Mouse (Mus musculus) heart, postnatal 4 days (tissue): ENCODE measurements around the gene Gtf2ird2. TPM values are rescaled to one million over a fixed set of nuclear protein-coding genes. Genes with fewer than 3 reads are reported as not detected.
A peak's percentile ranks its signal among the peaks of the same experiment; 100 is the strongest.

Experiments
- DNase-seq: peaks from one replicate; pipeline ENCODE4 v3.0.0; 2021
- total RNA-seq, 2 experiments: library from RNA; stranded (reverse); gene quantifications; 2 replicates each; pipeline ENCODE4 v1.2.3; 2021

The Gtf2ird2 gene
- total RNA-seq, result 1 to 10 TPM; 6.9 to 9.3 TPM

DNA sequence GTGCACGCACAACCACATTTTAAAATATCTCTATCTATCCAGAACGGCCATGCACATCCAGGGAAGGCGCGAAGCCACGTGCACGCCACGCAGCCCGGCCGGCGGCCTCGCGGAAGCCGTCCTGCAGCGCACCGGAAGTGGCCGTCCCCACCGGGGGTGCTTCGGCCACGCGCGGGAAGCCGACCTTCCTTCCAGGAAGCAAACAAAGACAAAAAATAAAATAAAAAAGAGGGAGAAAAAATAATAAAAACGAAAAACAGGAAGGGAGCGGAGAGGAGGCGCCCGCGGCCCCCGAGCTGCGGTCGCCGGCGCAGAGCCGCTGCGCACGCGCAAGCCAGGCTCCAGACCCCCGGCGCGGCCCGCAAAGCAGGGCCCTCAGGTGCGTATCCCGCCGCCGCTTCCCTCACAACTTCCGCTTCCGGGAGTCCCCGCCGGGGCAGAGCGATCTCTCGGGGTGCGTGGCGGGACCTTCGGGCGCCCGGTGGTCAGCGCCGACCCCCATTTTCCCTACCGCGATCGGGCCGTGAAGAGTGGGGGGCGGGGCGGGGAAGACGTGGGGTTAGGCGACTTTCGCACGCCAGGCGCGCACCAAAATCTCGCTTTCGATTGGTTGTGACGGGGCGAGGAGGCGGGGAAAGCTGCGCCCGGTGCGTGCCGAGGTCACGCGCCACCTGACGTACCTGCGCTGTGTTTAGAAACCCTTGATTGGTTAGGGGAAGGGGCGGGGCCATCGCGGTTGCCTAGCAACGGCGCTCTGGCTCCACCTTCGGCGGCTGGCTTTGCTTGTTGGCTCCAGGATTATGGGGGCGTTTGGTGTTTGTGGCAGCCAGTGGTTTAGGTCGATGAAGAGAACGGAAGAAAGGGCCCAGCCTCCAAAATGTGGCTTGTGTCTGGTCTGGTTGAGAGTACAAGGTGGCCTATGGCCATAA is at the start of gene Gtf2ird2:
TSS of gene Gtf2ird2 (plus strand) at position 140 of the 929 bp plus-strand sequence.
- peak; percentile 99 for DNase-seq

DNA sequence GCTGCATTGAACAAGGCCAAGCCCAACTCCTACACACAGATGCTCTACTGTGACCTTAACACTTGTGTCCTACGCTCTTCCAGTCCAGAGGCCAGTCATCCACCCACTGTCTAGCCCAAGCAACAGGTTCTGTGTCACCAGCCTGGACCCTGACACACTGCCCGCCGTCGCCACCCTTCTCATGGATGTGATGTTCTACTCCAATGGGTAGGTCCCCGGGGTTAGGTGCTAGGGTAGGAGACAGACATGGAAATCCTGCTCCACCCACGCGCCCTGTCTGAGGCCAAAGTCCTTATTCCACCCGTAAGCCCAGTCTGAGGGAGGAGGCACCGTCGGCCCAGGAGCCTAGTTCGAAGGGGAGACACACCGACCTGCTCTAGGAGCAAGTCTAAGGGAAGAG is 47.8 kb upstream of the Gtf2ird2 start:
- DNase-seq, result no peak

DNA sequence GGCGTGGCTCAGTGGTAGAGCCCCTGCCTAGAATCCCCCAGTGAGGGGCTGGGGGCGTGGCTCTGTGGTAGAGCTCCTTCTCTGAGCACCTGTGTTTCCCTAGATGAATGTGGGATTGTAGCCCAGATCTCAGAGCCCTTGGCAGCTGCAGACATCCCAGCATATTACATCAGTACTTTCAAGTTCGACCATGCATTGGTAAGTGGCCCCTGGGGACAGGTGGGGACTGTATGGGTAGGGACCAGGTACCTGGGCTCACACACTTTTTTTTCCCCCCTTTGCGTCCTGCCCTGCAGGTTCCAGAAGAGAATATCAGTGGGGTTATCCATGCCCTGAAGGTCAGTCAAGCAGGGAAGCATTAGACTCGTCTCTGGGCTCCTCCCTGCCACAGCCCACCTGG is 45.9 kb upstream of the Gtf2ird2 start:
- DNase-seq, result no peak

DNA sequence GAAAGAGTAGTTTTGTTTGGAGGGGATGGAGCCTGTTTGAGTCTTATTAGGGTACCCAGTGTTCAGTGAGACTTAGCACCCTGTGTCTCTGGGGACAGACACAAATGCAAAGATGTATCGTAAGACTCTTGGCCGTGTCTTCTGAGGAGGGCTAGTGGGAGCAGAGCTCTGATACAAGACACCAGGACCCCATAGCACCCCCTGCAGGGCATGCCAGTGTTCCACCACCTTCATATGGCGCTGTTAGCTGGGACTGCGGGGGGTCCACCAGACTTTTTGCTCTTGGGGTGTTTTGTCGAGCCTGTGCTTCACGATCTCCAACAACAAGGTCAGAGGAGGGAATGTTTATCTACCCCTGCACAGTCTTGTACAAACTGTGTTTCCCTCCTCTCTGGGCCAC is 44.4 kb upstream of the Gtf2ird2 start:
- no peak for DNase-seq

DNA sequence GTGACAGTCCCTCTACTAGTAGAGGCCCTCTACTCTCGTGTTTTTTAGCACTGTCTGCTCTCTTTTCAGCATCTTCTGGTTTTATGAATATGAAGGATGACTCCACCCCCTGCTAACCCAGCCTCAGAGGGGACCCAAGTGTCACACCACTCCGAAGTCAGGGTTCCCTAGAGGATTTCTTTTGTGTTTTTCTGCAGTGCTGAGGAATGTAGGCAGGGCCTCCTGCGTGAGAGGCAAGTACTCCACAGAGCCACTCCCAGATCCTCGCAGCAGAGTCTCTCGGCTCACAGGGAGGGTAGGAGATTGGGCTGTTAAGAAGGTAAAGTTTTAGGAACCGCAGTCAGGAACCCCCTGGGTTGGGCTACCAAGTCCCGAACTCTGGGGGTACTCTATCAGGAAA is 42.6 kb upstream of the Gtf2ird2 start:
- no peak for DNase-seq

DNA sequence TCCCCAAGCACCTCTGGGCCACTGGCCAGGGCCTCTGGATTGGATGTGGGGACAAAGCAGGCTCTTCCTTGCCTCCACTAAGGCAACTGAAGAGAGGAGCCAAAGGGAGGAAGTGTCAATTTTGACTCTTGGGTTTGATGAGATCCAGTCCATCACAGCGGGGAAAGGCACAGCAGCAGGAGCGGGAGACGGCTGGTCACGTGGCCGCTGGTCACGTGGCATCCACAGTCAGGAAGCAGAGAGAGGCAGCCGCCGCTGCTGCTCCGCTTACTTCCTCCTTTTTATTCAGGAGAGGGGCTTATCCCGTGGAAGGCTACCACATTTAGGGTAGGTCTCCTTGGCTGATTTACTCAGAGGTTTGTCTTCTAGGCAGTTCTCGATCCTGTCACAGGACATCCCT is 41.4 kb upstream of the Gtf2ird2 start:
- DNase-seq, result peak; percentile 35

DNA sequence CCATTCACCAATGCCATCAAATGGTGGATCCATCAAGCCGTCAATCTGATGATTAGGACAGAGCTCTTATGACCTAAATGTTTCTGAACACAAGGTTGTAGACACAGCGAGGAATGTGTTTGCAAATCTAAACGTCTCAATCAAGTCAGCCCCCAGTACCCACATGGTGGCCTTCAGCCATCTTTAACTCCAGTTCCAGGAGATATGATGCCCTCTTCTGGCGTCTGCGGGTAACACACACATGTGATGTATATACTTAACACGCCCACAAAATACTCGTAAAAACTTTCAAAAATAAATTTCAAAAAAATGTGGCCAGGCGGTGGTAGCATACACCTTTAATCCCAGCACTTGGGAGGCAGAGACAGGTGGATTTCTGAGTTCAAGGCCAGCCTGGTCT is 38.8 kb upstream of the Gtf2ird2 start:
- DNase-seq, result no peak

DNA sequence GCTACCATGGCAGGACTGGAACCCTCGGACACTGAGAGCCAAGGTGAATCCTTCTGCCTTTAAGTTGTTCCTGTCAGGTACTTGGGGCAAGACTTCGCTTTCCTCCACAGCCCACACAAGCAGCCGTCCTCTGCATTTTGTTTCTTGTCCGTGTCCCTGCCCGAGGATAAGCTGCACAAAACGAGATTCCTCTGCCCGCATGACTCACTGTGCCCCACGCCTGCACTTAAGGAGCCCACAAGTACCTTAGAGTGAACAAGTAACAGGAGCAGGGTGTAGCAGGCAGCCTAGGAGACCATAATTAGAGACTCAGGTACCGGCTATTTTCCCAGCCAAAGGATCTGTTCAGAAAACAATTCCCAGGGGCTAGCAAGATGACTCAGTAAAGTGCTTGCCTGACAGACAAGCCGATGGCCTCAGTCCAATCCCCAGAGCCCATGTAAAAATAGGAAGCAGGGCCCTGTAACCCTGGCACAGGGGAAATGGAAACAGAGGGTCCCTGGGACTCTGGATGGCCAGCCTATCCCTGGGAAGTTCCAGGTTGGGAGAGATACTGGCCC is 36.5 kb upstream of the Gtf2ird2 start:
- DNase-seq, result peak; percentile 31

DNA sequence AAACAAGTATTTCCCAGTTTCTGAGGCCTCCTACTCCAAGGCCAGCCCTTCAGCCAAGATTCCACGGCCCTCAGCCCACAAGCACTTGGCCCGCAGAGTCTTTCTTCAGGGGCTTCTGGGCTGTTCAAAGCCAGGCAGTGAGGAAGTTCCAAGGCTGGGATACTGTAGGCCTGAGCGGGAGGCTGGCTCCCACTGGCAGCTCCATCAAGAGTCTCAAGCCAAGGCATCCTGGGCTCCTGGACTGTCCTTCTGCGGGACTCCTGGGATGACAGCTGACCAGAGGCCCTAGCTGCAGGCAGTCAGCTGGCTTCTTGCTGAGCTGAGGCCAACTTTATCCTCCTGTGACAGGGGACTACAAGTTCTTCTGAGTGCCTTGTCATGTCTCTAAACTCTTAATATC is 35.7 kb upstream of the Gtf2ird2 start:
- peak; percentile 24 for DNase-seq

DNA sequence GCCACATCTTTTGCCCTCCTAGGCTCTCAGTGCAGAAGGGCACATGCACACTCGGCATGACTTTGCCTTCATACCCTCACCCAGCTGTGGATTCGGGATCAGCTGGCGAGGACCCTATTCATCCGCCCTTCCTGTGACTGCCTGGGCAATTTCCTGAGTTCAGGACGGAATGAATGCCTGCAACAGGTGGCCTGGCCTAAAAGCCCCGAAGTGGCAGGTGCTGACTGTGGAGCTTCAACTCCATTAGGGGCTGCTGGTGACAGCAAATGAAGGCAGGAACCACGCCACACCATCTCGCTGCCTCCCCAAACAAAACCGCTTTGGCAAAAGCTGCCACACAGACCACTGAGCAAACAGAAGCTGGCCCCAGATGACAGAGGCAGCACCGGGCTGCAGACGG is 31.9 kb upstream of the Gtf2ird2 start:
- DNase-seq, result no peak

DNA sequence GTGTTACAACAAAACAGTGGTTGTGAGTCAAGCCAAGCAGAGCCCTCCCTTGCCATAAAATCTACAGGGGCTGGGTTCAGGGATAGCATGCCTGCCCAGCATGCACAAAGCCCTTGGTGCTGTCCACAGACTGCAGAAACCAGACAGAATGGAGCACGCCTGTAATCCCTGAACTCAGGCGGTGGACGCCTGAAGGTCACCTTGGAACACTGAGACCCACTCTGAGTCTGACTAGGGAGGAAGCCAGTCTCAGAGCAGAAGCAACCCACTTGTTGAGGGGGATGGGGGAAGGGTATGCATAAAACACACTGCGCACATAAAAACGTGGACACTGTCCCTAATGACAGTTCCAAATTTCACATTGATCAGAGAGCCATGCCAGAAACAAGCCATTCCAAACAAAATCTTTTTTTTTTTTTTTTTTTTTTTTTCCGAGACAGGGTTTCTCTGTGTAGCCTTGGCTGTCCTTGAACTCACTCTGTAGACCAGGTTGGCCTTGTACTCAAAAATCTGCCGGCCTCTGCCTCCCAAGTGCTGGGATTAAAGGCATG is 27.8 kb upstream of the Gtf2ird2 start:
- DNase-seq, result no peak

DNA sequence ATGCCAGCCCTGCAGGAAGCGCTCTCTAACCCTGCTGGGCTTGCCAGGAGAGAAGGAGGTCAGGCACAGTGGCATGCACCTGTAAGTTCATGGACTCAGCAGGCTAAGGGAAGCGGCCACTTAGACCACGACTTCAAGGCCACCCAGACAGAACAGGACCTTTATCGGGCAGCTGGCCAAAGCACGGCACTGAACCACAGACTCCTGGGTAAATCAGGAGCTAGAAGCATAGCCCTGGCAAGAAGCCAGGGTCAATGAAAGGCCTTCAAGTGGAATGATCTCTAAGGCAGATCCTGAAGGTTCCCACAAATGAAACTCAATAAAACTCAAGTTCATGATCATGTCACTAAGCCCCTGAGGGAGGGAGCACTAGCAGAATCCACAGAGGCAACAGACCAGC is 19.1 kb upstream of the Gtf2ird2 start:
- DNase-seq, result no peak

DNA sequence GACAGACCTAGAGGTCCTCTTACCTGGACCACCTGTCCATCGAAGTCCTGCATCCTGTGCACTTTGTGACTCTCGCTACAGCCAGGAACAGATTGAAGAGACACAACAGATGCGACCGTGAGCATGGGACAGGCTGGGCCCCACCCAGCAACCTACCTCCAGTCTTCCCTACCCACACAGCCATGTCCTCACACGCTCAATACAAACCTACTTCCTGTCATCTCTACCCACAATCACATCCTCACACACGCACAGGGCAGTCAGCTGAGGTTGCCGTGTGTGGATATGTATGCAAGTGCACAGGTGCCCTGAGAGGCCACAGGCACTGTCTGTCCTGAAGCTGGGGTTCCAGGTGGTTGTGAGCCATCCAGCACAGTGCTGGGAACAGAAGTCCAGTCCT is 17.2 kb upstream of the Gtf2ird2 start:
- no peak for DNase-seq

DNA sequence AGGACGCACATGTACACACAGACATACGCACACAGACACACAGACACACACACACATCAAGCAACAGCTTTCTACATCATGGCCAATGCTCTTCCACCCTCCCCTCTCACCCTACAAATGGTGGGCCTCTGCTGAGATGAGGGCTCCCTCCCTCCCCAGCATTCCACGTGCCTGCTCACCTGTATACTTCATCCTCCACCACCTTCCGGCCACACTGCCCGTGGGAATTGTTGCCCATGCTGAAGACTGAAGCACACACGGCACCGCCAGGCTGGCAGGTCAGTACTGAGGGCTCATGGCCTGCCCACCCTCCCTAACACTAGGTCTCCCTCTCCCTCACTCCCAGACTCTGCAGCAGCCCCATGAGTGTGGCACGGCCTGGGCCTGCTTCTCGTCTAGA is 15.8 kb upstream of the Gtf2ird2 start:
- DNase-seq, result no peak

DNA sequence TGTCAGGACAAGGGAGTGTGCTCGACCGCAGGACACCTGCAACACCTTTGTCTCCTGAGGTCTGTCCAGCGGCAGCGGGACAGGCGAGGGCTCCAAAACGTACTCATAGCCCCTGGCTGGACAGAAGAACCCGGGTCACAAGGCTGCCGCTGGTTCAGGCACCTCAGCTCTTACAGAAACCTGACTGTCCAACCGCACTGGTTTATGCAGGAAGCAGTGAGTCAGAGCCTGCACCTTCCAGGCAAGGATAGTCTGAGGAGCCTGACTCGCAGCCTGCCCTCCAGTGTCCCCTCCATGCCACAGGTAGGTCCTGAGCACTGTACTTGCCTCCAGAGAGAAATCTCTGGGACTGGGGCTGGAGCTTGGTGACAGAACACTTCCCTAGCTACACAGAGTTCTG is 14.6 kb upstream of the Gtf2ird2 start:
- DNase-seq, result no peak

DNA sequence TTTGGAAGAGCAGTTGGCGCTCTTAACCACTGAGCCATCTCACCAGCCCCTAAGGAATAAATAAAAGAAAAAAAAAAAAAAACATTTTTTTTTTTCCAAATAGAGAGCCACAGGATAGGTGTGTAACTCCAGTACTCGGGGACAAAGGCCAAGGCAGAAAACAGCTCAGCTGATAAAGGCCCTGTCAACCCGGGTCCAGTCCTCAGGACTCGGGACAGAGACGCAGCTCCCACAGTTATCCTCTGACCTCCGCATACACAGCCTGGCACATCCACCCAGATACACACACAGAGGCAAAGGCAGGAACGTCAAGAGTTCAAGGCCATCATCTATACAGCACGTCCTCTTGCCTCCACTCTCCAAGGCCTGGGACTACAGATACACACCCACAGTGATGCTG is 13.7 kb upstream of the Gtf2ird2 start:
- DNase-seq, result no peak

DNA sequence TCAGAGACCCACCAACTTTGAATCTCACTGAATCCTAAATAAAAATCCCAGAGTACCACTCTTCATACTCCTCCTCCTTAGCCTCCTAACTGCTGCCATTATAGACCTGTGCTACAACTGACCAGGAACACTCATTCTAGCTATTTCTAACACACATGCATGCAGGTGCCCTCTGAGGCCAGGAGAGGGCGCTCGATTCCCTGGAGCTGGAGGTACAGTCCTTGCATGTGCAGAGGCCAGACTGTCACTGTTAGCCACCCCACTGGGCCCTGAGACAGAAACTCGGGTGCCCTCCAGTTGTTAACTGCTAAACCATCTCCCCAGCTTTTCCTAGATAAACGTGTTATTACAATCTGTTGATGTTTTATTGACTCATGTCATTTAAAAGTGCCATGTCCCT is 10.6 kb upstream of the Gtf2ird2 start:
- DNase-seq, result peak; percentile 53

DNA sequence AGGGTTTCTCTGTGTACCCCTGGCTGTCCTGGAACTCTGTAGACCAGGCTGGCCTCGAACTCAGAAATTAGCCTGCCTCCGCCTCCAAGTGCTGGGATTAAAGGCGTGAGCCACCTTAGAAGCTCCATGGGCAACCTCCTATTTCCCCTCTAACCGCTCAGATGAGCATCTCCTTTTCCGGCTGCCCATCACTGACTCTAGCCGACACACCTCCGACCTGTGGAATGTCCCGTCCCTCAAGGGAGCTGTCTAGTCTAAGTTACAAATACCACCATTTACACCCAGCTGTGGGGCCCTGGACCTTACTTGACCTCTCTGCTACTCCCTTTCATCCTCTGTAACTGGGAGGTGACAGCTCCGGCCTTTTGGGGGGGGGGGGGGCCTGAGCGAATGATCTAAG is 8.1 kb upstream of the Gtf2ird2 start:
- no peak for DNase-seq

DNA sequence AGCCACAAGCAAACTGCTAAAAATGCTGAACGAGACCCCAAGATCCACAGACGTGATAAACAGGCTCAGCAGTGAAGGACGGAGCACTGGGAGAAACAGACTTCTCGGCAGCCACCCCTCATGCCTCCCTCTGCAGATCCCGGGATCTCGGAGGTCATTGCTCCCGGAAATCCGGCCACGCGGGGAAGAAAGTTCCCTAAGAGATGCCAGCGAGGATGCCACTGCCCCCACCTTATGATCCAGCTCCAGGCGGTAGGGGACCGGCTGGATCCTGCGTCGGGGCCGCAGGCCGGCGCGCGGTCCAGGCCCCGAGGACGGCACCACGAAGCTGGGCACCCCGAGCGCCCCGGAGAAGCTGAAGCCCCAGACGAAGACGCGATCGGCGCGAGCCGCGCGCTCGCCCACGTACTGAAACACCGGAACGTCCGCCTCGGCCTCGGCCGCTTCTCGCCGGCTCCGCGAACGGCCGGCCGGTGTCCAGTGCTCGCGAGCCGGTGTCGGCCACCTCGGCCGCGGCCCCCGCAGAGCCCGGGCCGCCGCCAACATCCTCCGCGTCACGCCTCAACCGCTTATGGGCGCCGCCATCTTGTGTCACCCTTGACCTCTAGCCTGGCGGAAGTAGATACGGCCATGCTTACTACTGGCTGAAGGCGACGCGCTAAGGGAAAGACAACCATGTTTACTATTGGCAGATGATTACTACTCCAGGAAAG is 7.5 kb upstream of the Gtf2ird2 start, which contains the start of gene Rcc1l:
TSS of gene Rcc1l (minus strand) at position 606 of the 713 bp plus-strand sequence.
- DNase-seq, result peak; percentile 87

DNA sequence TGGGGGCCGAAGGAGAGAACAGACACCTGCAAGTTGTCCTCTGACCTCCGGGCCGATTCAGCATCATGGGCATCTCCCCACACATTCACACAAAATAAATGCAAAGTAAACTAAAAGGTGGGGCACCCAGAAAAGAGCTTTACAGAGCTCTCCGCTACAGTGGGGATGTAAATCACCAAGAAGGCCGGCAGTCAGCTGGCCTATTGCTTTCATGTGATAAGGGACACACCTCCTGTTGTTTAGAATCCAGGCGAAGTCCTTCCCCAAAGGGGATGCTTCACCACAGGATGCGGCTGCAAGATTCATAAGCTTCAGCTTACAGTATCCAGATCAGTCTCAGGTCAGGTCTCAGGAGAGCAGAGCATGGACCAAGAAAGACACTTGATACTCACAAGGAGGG is 5.3 kb upstream of the Gtf2ird2 start:
- DNase-seq, result no peak

DNA sequence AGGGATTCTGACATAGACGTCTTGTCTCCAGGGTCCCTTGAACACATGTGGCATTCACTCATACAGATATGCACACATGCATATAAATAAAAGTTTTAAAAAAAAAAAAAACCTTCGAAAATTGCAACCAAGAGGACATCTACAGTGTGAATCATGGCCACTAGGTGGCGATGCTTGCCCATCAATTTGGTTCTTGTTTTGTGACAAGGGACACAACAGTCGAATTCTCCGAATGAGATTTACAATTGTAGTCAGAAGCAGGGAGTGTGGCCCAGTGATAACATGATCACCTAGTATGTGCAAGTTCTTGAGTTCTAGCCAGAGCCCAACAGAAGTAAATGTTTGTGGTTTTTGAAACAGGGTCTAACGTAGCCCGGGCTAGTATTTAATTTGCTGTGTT is 3.9 kb upstream of the Gtf2ird2 start:
- DNase-seq, result peak; percentile 89

DNA sequence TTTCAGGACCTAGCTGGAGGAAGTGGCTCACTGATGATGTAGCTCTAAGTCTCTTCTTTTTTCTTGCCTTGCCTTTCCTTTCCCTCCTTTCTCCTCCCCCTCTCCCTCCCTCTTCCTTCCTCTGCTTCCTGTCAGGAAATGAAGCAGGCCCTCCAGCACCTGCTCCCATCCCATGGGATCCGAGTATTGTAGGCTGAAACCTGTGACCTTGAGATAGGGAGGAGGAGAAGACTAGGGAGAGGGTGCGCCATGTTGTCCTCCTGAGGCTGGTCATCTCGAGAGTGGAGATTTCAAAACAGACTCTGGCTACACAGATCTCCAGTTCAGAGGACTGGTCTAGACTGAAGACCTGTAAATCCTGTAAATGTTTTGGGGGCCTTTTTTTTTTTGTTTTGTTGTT is 1.6 kb upstream of the Gtf2ird2 start:
- no peak for DNase-seq

DNA sequence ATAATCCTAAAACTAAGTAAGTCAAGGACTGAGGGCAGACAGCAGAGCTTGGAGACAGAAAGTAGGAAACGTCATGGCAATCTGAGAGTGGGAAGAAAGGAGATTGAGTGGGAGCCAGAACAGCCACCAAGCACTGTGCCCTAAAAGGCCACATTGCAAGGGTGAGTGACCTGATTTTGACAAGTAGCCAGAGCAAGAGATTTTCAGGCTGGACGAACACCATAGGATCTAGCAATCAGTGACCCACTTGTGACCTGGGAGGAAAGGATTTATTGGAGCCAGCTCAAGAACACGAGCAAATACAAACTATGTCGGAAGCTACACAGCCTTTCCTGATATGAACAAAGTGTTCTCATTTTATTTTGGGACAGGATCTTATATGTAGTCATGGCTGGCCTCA is 1.1 kb upstream of the Gtf2ird2 start:
- DNase-seq, result peak; percentile 40
